Mouse (Mus musculus) cerebellum, postnatal 25 days (tissue): ENCODE measurements around the gene Gm49450.
"Not testable (repeated sequence)": the region's sequence is repeated elsewhere in the genome, so short reads cannot be mapped to it uniquely, and the experiment has no call there.

Experiments
- DNase-seq, 2 experiments: peaks; one replicate each; pipeline ENCODE4 v3.0.0; 2021; ENCODE audit warnings: mixed read lengths in 2 of 2

Gm49450 gene

GRCm38 (mm10) chr15:98923031-98923537 lies 30.3 kb downstream of the Gm49450 start:
- no peak for DNase-seq

GRCm38 (mm10) chr15:98922581-98922980 lies 30.8 kb downstream of the Gm49450 start:
- DNase-seq: no peak

GRCm38 (mm10) chr15:98921510-98921909 lies 31.8 kb downstream of the Gm49450 start:
- DNase-seq: no peak

GRCm38 (mm10) chr15:98918499-98918895 lies 34.9 kb downstream of the Gm49450 start:
- DNase-seq: not testable (repeated sequence)

GRCm38 (mm10) chr15:98917538-98918498 lies 35.5 kb downstream of the Gm49450 start, which contains the start of gene Lmbr1l:
TSS of gene Lmbr1l (minus strand) at chr15:98918231.
- peak; percentile 99 for DNase-seq

- DNase-seq: peak; percentile 30 to 40
These were observed 36.3 kb downstream of the Gm49450 start for GRCm38 (mm10) chr15:98917091-98917490.

GRCm38 (mm10) chr15:98916016-98916415 lies 37.3 kb downstream of the Gm49450 start:
- DNase-seq: no peak

- no peak for DNase-seq
These were observed 38.4 kb downstream of the Gm49450 start for GRCm38 (mm10) chr15:98914903-98915302.

- DNase-seq: peak in 1 of 2 experiments; percentile 67
These were observed 48.7 kb downstream of the Gm49450 start for GRCm38 (mm10) chr15:98904692-98905091.

GRCm38 (mm10) chr15:98902600-98902999 lies 50.8 kb downstream of the Gm49450 start:
- no peak for DNase-seq

GRCm38 (mm10) chr15:98901530-98901929 lies 51.8 kb downstream of the Gm49450 start:
- no peak for DNase-seq

GRCm38 (mm10) chr15:98897928-98898800 lies 55.2 kb downstream of the Gm49450 start, which contains the start of gene Dhh:
TSS of gene Dhh (minus strand) at chr15:98898540.
- DNase-seq: peak in 1 of 2 experiments; percentile 43

- DNase-seq: no peak
These were observed 55.9 kb downstream of the Gm49450 start for GRCm38 (mm10) chr15:98897495-98897894.

GRCm38 (mm10) chr15:98895635-98896589 lies 57.4 kb downstream of the Gm49450 start:
- DNase-seq: peak in 1 of 2 experiments; percentile 37

- DNase-seq: peak in 1 of 2 experiments; percentile 19
These were observed 58.4 kb downstream of the Gm49450 start for GRCm38 (mm10) chr15:98894746-98895634.

- DNase-seq: peak; percentile 62 to 73
These were observed 59.2 kb downstream of the Gm49450 start, which contains the start of gene Rhebl1 for GRCm38 (mm10) chr15:98893940-98894745. TSS of gene Rhebl1 (minus strand) at chr15:98894540.

GRCm38 (mm10) chr15:98893036-98893435 lies 60.3 kb downstream of the Gm49450 start:
- DNase-seq: no peak

- peak; percentile 66 to 78 for DNase-seq
These were observed 61.3 kb downstream of the Gm49450 start for GRCm38 (mm10) chr15:98891907-98892606.

- DNase-seq: no peak
These were observed 62.1 kb downstream of the Gm49450 start for GRCm38 (mm10) chr15:98891198-98891742.
